Mouse (Mus musculus) c-Kit-positive CD71-positive TER-119-positive erythroid progenitor cells, embryonic 14.5 days (primary cell): ENCODE measurements around the gene Shoc2.
"Not testable (repeated sequence)": the region's sequence is repeated elsewhere in the genome, so short reads cannot be mapped to it uniquely, and the experiment has no call there.

Source experiments
- DNase-seq: peaks from one replicate; pipeline ENCODE4 v3.0.0-alpha.2; 2013; ENCODE audit warnings: low spot score

The Shoc2 gene

DNA sequence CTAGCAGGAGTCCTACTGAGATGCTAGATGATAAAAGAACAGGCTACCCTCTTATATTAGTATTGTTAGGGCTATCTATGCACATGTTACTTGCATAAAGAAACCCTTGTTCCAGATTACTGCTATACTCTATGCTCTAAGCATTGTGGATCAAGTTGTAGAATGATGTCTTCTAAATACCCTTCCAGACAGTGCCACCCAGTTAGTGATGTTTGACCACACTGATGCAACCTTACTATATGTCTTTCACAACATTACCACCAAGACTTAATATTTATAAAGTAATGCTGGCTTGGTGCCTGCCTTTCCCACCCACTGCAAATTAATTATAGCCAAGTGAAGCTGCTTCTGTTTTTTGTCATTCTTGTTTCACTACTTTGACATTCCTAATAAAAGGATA, 11.1 kb upstream of the Shoc2 start:
- no peak for DNase-seq

DNA sequence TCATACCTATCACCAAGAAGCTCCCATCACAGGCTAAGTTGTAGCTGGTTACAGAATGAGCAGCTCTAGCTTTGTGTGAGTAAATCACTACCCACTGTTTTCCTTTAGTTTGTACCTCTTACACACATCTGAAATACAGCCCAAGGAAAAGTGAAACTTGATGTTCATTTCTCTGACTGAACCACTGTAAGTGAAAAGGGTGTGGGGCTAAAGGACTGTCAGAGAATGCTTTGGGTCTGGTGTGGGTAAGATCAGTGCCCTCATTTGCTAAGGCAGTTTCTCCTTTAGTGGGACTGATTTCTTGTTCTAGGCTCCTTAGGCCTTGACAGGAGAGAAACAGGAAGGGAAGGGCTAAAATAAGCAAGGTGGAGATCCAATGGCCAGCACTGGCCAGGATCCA, 10.1 kb upstream of the Shoc2 start:
- DNase-seq: no peak

DNA sequence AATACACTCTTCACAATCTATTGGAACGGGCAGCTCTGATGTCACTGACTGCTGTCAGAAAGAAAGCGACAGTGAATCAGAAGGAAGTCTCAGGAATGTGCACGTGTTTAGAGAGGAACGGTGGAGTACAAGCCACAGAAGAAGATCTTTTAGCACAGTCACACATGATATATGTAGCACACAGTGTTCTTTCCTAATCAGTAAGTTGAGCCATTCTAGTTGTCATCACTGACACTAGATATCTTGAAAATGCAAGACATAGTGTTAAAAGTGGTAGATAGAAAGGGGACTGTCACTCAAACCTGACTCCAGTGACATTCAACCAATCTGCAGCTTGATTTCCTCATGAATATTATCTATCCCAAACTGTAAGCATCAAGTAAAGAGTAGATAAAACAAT, 4.6 kb upstream of the Shoc2 start:
- DNase-seq: peak; percentile 39

DNA sequence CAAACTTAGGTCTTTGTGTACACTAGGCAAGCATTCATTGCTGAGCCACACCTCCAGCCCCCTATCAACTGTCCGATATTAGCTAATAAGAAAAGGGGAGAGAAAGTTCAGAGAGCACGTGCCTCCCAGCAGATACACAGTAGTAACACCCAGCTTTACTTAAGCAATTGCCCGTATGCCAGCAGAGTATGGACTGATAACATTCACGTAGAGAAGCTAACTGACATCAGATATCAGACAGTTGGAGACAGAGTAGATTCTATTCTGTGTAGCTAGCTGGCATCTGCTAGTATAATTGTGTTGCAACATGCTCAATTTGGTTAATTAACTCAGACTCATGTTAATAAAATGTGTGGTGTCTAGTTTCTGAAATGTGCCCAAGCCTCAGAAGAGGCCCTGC, 3.0 kb upstream of the Shoc2 start:
- DNase-seq: no peak

DNA sequence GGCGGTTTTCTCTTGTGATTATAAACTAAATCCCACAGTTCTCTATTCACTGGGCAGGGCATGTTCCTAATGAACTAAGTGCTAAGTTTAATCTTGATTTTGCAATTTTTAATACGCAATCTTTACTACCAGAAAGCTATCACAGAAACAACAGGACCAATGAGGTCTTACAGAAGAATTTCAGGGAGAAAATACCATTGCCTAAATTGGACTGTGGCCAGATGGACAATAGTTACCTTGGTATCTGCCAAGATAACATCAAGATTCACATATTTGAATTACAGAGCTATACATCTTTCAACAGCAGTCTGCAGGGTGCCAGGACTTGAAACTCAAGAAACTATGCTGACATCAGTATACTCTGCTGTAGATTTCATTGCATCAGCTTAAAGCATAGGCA, 1.8 kb upstream of the Shoc2 start:
- DNase-seq: no peak

DNA sequence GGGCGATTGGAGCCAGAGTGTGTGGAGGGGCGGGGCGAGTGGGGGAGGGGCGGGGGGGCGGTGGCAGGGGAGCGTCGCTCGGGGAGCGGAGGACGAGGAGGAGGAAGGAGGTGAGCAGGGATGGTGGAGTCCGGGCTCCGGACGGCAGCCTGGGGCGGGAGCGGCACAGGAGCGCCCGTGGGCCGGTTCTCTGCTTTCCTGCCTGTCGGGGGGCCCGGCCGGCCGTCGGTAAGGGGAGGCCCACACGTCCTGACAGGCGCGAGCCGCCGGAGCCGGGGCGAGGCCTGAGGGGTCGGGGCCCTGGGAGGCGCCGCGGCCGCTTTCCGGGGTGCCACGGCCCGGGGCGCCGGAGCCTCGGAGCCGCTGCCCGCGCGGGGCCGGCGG, 672 bp downstream of the Shoc2 start:
- DNase-seq: no peak

DNA sequence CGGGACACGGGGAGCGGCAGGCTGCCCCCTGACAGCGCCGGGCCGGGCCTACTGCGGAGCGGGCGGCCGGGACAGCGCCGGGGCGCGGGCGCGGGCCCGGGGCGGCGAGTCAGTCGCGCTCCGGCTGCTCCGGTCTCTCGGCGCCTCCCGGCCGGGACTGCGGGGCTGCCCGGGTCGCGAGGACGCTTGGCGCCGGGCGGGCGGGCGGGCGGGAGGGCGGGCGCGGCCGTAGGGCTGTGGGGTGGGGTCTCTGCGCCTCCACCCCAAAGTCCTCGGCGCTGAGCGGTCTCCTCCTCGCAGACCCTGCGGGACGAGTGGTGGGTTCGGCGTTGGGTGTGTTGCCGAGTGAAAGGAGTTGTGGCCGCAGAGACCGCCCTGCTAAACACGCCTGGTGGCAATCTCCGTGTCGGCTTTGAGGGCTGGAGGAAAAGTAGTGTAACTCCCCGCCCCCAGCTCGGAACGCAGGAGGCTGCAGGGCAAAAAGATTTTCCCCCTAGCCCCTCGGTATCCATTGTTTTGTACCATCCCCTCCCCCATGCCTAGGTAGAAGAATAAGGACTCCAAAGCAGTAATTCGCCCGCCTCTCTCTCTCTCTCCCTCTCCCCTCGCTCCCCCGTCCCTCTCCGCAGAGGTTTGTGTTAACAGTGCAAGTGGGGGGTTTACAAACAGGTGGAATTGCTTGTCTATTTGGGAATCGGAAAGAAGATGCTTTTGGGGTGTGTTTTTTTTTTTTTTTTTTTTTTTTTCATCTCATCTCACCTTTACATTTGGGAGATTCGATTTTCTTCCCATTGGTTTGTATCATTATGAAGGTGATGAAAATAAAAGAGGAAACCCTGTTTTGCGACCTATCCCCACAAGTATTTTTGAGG, 1.3 kb downstream of the Shoc2 start:
- DNase-seq: peak; percentile 48

DNA sequence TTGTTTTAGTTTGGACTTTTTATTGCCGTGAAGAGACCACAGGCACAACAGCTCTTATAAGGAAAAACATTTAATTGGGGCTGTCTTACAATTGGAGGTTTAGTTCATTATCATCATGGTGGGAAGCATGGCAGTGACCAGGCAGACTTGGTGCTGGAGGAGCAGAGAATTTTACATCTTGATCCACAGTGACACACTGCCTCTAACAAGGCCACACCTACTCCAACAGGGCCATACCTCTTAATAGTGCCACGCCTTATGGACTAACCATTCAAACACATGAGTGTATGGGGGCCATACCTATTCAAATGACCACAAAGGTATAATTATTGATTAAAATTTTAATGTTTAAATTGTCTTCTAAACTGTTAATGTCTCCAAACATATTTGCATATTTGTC, 13.4 kb downstream of the Shoc2 start:
- DNase-seq: no peak

DNA sequence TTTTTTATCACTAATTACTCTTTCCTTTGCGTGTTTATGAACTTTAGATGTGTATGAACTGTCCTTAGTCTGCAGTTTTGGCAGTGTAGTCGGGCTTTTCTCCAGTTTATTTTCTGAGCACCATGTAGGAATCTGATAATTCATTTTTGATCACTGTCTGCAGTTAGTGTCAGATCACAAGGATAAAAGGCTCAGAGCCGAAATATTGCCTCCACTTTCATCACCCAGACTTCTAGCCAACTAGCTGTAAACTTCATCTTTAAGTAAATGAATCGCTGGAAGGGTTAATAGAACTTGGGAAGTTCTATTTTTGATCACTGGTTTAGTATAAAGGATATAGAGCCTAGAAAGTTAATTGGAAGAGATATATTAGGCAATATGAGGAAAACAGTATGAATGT, 18.4 kb downstream of the Shoc2 start:
- DNase-seq: no peak

DNA sequence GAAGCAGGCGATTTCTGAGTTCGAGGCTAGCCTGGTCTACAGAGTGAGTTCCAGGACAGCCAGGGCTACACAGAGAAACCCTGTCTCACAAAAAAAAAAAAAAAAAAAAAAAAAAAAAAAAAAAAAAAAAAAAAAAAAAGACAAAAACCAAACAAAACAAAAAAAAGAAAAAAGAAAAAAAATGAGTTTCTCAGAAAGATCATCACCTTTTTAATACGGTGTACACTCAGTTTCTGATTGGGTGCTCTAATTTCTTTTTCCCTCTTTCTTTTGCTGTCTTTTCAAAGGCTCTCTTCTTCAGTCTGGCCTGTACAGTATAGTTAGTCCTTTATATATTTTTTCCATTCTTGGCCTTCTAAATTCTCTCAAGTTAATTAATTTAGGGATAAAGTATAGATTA, 20.2 kb downstream of the Shoc2 start:
- not testable (repeated sequence) for DNase-seq

DNA sequence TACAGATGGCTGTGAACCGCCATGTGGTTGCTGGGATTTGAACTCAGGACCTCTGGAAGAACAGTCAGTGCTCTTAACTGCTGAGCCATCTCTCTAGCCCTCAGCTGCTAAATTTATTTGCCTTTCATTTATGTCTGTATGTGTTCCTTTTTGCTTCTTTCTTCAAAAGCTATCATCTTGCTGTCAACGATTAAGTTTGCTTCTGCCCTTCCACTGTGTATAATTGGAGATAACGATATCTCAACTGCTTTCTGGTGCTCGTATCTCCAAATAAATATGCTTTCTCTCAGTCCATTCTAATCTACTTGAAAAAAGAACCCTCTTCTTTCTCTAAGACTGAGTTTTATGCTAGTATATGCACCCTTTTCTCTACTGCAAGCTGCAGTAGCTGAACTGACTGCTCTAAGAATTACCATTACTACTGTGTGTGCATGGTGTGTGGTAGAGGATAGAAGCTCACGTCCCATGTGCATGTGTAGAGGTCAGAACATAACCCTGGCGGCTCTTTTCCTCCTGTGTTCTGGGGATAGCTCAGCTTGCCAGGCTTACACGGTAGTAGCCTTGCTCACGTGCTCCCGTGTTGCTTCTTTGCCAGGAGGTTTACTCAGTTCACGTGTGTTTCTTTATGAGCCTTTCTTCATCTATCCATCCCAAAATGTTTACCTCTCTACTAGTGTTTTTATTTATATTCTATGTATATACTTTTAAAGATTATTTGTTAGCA, 21.0 kb downstream of the Shoc2 start:
- peak; percentile 61 for DNase-seq

DNA sequence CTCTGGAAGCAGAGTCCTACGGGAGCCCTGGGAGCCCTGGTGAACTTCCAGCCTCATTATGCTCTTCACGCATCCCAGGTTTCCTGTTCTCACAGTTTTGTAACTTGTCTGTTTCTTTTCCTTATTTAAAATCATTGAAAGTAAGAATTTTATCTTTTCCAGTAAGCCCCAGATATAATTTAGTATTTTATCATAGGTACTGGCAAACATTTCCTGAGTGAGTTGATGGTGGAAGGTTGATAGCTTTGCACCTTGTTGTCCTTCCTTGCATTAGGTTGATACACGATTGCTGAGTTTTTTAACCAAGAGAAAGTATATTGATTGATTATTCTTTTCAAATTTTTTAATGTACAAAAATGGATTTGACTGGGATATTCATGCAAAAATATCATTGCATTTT, 25.1 kb downstream of the Shoc2 start:
- DNase-seq: no peak

DNA sequence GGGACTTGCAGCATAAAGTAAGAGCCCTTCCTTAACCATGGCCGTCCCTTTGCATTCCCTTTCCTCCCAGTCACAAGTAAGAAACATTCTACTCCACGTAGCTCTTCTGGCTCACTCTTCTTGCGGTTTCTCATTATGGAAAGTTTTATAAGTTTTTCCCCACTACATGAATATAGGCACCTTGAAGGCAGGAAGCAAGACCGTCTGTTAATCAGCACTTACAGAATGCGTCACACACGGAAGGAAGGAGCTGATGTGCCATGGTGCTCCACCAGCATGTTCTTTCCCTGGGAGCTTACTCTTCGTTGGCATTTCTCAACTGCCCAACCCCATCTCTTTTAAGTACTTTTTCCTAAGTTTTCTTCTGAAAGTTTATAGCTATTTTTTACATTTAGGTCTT, 27.8 kb downstream of the Shoc2 start:
- peak; percentile 44 for DNase-seq

DNA sequence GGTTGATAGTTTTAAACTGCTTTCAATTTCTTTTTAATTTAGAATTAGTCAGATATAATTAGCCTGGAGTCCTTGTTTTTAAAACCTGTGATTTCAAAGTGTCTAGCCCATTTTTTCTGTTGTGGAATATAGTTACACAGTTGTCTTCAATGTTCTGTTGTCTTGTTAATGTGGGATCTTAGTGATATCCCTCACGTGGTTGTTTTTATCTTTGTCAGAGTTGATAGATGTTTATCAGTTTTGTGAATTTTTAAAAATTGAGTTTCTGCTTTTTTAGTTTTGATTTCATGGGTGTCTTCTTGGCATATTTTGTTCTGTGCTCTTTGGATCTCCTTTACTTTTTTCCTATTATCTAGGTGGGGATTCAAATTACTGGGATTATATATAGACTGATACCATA, 29.6 kb downstream of the Shoc2 start:
- DNase-seq: no peak

DNA sequence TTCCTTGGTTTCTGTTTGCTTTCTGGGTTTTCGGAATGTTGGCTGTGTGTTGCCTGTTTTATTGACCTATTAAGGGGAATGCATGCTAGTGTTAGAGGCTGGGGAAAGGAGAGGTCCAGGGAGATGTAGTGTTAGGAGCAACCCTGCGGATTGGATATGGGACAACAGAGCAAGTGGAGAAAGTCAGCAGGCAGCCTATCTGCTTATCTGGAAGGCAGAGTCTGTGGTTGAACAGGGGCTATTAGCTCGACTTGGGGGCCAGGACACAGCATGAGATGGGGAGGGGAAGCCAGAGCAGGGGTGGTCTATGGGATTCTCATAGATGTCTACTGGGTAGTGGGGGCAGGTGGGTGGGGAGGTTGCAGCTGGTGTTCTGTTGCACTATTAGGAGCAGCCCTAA, 37.9 kb downstream of the Shoc2 start:
- DNase-seq: no peak

DNA sequence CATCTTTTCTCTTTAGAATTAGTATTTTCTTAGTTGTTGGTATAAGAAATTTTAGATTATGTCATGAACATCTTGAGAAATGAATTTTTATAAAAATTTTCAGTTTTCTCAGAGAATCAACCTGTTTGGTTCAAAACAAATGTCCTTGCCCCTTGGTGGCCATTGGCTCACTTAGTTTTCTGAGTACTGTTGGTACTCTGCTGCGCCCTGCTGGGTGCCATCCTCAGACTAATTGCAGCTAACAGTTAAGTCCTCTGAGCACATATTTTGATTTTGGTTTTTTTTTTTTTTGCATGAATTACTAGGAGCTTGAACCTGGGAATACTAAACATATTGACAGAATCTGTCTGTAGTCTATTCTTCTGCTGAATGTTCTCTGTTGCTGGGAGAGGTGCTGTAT, 39.2 kb downstream of the Shoc2 start:
- peak; percentile 44 for DNase-seq

DNA sequence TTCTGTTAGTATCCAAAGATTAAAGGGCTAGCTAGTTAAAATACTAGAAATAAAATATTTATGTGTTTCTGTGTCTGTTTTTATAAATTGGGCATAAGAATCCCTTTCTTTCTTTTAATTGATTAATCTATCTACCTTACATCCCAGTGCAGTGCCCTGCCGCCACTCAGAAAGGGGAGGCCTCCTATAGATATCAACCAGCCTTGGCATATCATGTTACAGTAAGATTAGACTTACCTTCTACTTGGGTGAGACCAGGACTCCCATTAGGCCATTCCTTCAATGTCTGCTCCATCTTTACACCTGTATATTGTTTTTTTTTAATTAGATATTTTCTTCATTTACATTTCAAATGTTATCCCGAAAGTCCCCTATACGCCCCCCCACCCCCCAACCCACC, 40.5 kb downstream of the Shoc2 start:
- DNase-seq: no peak

DNA sequence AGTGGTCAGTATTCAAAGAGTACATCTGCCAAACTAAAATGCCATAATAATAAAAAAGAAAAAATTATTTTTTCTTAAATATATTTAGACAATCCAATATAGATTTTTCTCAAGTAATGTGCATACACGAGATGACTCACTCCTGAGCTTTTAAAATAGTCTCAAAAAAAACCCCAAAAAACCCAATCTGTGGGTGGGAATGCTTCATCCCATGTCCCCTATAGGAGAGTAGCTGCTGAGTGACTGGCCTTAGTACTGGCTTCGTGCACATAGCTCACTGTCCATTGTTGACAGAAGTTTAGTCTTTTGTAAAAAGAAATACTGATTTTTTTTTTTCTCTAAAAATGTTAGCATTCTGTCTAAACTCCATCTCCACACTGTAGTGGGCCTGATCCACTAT, 46.4 kb downstream of the Shoc2 start:
- no peak for DNase-seq

DNA sequence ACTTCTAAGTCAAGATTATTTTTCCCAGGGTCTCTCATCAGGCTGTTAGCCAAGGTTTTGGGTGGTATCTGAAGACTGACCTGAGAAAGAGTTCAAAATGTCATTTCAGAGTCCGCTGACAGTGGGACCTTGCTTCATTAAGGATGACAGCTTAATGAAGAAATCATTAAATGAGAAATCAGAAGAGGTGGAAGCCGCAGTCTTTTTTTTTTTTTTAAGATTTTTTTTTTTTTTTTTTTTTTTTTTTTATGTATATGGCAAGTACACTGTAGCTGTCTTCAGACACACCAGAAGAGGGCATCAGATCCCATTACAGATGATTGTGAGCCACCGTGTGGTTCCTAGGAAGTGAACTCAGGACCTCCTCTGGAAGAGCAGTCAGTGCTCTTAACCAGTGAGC, 49.8 kb downstream of the Shoc2 start:
- DNase-seq: no peak

DNA sequence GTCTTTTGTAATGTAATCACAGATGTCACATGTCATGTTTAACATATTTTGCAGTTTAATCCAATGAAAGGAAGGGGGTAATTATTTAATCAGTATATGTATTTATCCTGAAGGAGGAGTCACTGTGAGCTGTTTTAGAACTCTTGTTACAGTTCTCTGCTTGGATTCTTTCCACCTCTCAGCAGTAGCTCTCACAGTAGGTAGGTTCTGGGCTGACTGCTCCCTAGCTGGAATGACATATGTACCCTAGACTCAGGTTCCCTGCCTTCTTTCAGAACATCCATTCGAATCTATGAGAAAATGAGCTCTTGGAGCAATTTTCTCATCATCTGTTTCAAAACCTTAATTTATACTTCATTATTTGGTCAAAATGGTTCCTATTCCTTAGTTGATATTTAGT, 50.2 kb downstream of the Shoc2 start:
- no peak for DNase-seq

DNA sequence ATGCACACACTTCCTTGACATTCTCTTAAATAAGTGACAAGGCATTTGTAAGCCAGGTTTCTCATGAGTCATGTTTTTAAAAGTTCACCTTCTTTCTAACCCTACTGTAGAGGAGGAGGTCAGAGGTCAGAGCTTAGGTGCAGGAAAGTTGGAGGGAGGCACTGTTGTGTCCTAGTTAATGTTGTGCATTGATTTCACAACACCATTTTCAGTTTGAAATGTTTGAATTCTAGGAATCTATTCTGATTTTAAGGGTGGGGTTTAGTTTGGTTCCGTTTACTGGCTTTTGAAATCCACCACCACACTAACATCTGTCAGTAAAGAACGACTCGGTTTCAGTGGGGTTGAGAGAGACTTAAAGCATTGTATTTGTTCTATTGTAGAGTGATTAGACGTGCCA, 66.9 kb downstream of the Shoc2 start:
- DNase-seq: no peak

DNA sequence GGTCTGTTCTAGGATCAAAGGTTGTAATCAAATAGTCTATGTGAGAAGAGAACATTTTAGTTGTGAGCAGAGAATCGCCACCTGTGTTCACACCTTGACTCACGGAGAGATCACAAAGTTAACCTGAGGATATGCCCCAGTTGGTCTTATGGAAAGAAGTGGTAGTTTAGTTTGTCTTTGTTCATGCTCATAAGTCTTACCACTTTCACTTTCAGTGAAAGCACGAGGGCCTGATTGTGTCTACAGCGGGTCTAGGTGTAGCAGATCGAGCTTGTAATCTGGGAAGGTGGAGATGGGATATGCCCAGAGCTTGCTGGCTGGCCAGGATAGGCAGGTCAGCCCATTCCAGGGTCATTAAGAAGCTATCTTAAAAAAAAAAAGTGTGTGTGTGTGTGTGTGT, 70.9 kb downstream of the Shoc2 start:
- no peak for DNase-seq

DNA sequence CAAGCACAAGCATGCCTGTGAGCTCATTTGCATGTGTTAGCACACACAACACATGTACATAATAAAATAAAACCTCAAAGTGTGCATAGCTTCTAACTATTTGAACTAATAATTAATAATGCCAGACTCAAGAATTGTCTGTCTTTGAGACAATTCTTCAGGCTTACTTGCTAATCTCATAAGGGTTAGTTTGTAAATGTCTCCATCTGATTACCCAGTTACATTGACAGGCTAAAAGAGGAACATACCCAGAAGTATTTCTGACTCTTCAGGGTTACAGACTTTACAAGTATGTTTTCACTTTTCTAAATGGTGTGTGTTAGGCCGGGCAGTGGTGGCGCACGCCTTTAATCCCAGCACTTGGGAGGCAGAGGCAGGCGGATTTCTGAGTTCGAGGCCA, 71.4 kb downstream of the Shoc2 start:
- no peak for DNase-seq

DNA sequence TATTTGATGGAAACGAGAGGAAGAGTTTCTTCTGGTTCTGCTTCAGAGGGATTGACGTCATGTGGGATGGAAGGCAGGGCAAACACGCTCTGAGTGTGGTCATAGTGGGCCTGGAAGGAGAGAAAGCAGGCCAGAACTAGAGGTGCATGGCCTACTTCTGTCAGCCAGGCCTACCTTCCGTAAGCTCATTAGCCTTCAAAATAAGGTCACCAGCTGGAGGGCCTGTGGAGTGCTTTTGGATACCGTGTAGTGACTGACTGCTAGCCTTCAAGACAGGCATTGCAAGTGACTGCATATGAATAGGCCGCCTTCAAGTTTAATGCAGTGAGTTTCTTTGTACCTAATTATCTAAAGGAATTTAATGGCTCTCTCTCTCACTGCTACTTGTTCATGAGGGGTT, 91.0 kb downstream of the Shoc2 start:
- no peak for DNase-seq
